Mouse (Mus musculus) midbrain, embryonic 11.5 days (tissue): ENCODE results near the gene Tlr2. TPM values are rescaled to one million over a fixed set of nuclear protein-coding genes. Genes with fewer than 3 reads are reported as not detected.
A peak's percentile ranks its signal among the peaks of the same experiment; 100 is the strongest.

ENCODE experiments used
- ATAC-seq: fragments of 200-750 bp; cut with Nextera tagmentation; 2 replicates; pipeline ENCODE4 v1.8.0; 2017; ENCODE audit warnings: moderate TSS enrichment, moderate library complexity; ENCODE audit not compliant: low FRiP score
- DNase-seq: peaks from one replicate; pipeline ENCODE4 v3.0.0; 2015; ENCODE audit warnings: low spot score; ENCODE audit errors: missing footprints
- H3K27ac ChIP-seq: fragments of 300-500 bp; sonication (generic); 2 replicates; pipeline ENCODE4 v1.5.1; 2014; ENCODE audit warnings: low read depth, low read length
- H3K27me3 ChIP-seq: fragments of 300-500 bp; sonication (generic); 2 replicates; pipeline ENCODE4 v1.6.1; 2014; ENCODE audit warnings: mild to moderate bottlenecking, low read length, moderate library complexity, mixed read lengths; ENCODE audit not compliant: control insufficient read depth, insufficient read depth
- H3K36me3 ChIP-seq: fragments of 300-500 bp; sonication (generic); 2 replicates; pipeline ENCODE4 v1.6.1; 2014; ENCODE audit warnings: mild to moderate bottlenecking, low read length, moderate library complexity, mixed read lengths; ENCODE audit not compliant: control insufficient read depth, insufficient read depth
- H3K4me1 ChIP-seq: fragments of 300-500 bp; sonication (generic); 2 replicates; pipeline ENCODE4 v1.6.1; 2014; ENCODE audit warnings: low read length; ENCODE audit not compliant: control insufficient read depth, insufficient read depth
- H3K4me2 ChIP-seq: fragments of 300-500 bp; sonication (generic); 2 replicates; pipeline ENCODE4 v1.6.1; 2014; ENCODE audit warnings: mild to moderate bottlenecking, moderate library complexity
- H3K4me3 ChIP-seq: fragments of 300-500 bp; sonication (generic); 2 replicates; pipeline ENCODE4 v1.5.1; 2014; ENCODE audit warnings: low read depth, low read length
- H3K9ac ChIP-seq: fragments of 300-500 bp; sonication (generic); 2 replicates; pipeline ENCODE4 v1.6.1; 2014; ENCODE audit warnings: low read length
- H3K9me3 ChIP-seq: fragments of 300-500 bp; sonication (generic); 2 replicates; pipeline ENCODE4 v1.6.1; 2016; ENCODE audit warnings: low read length; ENCODE audit not compliant: control insufficient read depth
- WGBS: fragments of 180-500 bp; shearing (Covaris S2); extraction: QIAGEN DNeasy Blood & Tissue Kit; methylation state at CpG from one replicate; pipeline ENCODE4 v1.1.7; 2014; 5-methylcytosine and 5-hydroxymethylcytosine counted together
- polyA plus RNA-seq: library from polyadenylated mRNA; unstranded; fragments of >200 nt; fragmentation: Nextera tagmentation; extraction: Ambion mirVana; gene quantifications from 2 replicates; pipeline ENCODE4 v1.2.1, GENCODE M21; 2014

The Tlr2 gene
- polyA plus RNA-seq, 1 experiment from 2014 or later, result 1.8 TPM

DNA sequence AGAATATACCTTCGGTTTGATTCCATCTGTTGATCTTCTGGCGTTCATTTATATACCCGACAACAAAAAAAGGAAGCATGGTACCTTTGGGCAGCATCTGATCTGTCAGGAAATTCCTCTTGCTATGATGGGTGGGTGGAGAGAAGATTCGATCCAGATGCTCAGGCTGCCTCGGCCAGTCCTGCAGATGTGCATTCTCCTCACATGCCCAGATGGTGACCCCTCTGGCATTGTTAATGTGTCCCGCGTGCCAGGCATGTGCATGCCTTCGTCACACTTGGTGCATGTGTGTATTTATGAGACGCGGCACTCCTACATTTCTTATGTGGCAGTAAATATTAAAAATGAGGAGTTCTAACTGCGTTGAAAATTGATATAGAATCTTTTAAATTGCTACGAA lies 33.1 kb downstream of the Tlr2 start:
- no peak for ATAC-seq
- no peak overlapping the region for H3K9ac ChIP-seq
- H3K9me3 ChIP-seq, result no peaks in the 10 kb centered on the region
- WGBS, result 85% methylated on average over 12 of the region's 12 CpGs
- H3K4me2 ChIP-seq, result no peak overlapping the region
- DNase-seq, result no peak
- no peaks in the 10 kb centered on the region for H3K4me1 ChIP-seq
- no peak overlapping the region for H3K27ac ChIP-seq
- no peaks in the 10 kb centered on the region for H3K27me3 ChIP-seq
- H3K4me3 ChIP-seq, result no peak overlapping the region
- H3K36me3 ChIP-seq, result no peaks in the 10 kb centered on the region

DNA sequence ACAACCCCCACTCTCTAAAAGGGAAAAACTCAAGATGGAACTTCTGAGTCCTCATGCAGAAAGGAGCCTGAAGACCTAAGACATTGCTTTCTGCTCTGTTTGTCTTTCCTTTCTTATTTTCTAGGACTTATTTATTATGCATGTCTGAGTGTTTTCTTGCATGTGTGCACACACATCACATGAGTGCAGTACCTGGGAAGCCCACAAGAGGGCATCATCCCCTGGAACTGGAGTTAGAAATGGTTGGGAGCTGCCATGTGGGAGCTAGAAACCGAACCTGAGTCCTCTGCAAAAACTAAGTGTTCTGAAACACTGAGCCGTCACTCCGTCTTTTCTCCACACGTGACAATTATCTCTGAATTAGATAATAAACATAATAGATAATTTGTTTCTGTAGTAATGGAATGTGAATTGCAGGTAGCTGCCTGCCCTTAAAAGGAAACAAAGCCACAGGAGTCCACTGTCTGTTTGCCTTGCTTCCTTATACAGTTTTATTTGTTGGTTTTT lies 39.9 kb downstream of the Tlr2 start:
- ATAC-seq (no peak), DNase-seq (no peak)
- Histone ChIP-seq H3K9me3 (no peaks in the 10 kb centered on the region), H3K27ac (no peak overlapping the region), H3K4me3 (no peak overlapping the region), H3K9ac (no peak overlapping the region), H3K4me2 (no peak overlapping the region), H3K36me3 (no peaks in the 10 kb centered on the region), H3K4me1 (no peaks in the 10 kb centered on the region), H3K27me3 (no peaks in the 10 kb centered on the region)
- WGBS, result 93% methylated on average over 4 of the region's 4 CpGs

DNA sequence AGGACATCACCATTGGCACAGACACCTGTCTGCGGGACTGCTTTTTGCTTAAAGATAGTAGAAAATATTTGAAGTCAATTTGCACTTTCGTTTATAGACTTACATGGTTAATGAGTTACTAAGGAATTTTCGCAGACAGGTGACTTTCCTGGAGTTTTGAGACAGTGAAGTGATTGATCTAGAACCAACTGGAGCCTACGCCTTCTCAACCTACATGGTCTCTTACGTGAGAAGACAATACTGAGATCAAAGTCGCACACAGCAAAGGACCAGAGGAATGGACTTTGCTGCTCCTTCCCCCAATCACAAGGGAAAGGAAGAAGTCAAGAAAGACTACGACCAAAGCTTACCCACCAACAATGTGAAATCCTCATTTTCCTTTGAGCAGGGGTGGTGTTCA lies 42.1 kb downstream of the Tlr2 start:
- DNase-seq, result no peak
- no peak overlapping the region for H3K4me2 ChIP-seq
- H3K9me3 ChIP-seq, result no peaks in the 10 kb centered on the region
- no peak overlapping the region for H3K9ac ChIP-seq
- no peak overlapping the region for H3K4me3 ChIP-seq
- WGBS, result 92% methylated on average over 7 of the region's 7 CpGs
- ATAC-seq, result no peak
- no peaks in the 10 kb centered on the region for H3K4me1 ChIP-seq
- H3K36me3 ChIP-seq, result no peaks in the 10 kb centered on the region
- H3K27me3 ChIP-seq, result no peaks in the 10 kb centered on the region
- no peak overlapping the region for H3K27ac ChIP-seq

DNA sequence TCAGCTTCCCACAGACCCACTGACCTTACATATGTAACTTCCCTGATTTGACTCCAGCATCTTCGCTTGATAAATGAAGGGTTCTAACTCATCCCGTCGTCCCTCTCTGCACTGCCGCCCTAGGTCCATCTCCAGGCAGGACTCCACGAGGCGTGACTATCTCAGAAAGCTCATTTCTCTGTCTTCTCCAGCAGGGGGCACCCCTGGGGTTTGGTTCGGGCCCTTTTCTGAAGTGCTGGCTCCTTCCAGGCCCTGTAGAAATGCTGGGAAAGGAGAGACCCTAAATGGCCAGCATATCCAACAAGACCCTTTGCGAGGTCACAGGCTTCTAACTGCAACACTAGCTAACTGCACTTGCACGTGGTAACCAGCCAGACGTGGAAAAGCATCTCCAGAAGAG lies 43.7 kb downstream of the Tlr2 start:
- H3K36me3 ChIP-seq, result no peaks in the 10 kb centered on the region
- peak; percentile 75 for ATAC-seq
- H3K27ac ChIP-seq, result no peak overlapping the region
- no peak overlapping the region for H3K9ac ChIP-seq
- no peaks in the 10 kb centered on the region for H3K4me1 ChIP-seq
- H3K9me3 ChIP-seq, result no peaks in the 10 kb centered on the region
- 5% methylated on average over 10 of the region's 10 CpGs for WGBS
- H3K27me3 ChIP-seq, result no peaks in the 10 kb centered on the region
- DNase-seq, result peak; percentile 94
- H3K4me3 ChIP-seq, result no peak overlapping the region
- H3K4me2 ChIP-seq, result no peak overlapping the region

DNA sequence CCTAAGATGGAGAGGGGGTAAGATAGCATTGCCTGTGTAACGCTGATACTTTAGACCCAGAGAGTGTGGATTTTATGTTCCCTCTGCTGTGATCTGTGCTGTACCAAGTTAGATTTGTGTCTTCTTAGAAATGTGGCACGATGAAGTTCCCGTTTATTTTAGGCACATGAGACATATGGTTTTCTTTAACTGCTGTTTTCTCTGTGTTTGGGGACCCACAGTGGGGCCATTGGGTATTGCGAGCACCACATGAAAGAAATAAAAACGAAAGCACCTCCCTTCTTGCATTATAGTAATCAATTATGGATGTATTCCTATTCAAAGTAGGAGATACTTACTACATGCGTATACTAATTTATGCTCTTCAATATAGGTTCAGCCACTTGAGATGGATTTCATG lies 44.5 kb downstream of the Tlr2 start:
- Histone ChIP-seq H3K27me3 (no peaks in the 10 kb centered on the region), H3K9me3 (no peaks in the 10 kb centered on the region), H3K4me3 (no peak overlapping the region), H3K4me1 (no peaks in the 10 kb centered on the region), H3K27ac (no peak overlapping the region), H3K36me3 (no peaks in the 10 kb centered on the region), H3K4me2 (no peak overlapping the region), H3K9ac (no peak overlapping the region)
- ATAC-seq (no peak), DNase-seq (peak; percentile 80)
- 83% methylated on average over 6 of the region's 6 CpGs for WGBS

DNA sequence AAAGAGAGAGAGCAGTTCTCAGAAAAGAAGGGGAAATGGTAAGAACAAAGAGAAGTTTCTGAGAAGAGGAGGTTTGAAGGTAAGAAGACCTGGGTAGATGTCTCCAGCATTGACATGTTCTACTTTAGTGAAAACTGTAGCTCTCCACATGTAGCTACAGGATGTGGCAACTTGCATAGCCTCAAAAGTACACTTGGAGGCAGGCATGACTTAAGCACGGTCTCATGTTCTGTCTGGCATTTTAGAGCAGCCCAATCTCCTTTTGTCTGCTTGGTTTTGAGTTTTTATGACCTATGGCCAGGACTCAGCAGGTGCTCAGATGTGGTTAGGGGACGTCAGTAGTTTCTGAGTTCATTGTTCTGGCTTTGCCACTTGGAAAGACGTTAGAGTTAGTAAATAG lies 50.1 kb downstream of the Tlr2 start:
- 57% methylated on average over 3 of the region's 3 CpGs for whole genome bisulfite sequencing
- no peak overlapping the region for H3K9ac ChIP-seq
- H3K36me3 ChIP-seq, result no peaks in the 10 kb centered on the region
- H3K27ac ChIP-seq, result no peak overlapping the region
- DNase-seq (no peak), ATAC-seq (no peak)
- no peaks in the 10 kb centered on the region for H3K9me3 ChIP-seq
- H3K4me3 ChIP-seq, result no peak overlapping the region
- H3K4me1 ChIP-seq, result no peaks in the 10 kb centered on the region
- H3K4me2 ChIP-seq, result no peak overlapping the region
- H3K27me3 ChIP-seq, result peaks cover 9% of the 10 kb centered on the region

DNA sequence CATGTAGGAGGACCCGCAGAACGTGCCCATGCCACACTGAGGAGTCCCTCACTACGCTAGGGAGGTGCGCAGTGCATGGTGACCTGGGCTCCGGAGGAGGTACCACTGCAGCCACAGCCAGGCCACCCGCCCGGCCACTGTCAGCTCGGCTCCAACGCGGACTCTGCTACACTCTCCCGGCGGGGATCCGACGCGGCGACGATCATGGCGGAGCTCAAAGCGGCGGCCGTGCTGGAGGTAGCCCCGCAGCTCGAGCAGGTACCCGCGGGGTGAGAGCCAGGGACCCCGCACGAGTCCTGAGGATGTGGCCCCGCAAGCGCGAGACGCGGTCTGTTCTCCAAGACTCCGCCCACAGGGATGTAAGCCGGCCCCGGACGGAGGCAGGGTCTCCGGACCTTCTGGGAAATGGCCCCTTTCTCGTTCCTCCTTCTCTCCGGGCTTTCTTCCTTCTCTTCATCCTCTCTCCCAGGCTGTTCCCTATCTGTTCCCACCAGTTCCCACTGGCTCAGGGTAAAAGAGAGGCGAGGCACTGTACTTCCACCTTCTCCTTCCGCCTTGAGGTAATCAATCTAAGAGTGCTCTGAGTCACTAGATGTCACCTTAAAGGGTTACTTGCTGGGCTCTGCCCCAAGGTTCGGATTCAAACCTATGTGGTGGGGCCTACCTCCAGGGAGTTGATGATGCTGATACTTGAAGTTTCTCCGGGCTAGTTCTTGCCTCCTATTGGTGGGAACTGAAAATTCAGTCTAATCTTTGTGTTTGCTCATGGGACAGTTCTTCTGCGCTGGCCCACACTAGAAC lies 51.7 kb downstream of the Tlr2 start:
- 3% methylated on average over 44 of the region's 44 CpGs for WGBS
- Histone ChIP-seq H3K4me2 (peak overlapping the region; percentile 86), H3K27me3 (peaks cover 9% of the 10 kb centered on the region), H3K9me3 (no peaks in the 10 kb centered on the region; the same call in 1 of the 2 replicates), H3K36me3 (no peaks in the 10 kb centered on the region), H3K27ac (no peak overlapping the region), H3K4me3 (peak overlapping the region; percentile 62), H3K9ac (peak overlapping the region; percentile 83), H3K4me1 (peaks cover 2% of the 10 kb centered on the region; the same call in 1 of the 2 replicates)
- DNase-seq (peak; percentile 95), ATAC-seq (peak; percentile 80)

DNA sequence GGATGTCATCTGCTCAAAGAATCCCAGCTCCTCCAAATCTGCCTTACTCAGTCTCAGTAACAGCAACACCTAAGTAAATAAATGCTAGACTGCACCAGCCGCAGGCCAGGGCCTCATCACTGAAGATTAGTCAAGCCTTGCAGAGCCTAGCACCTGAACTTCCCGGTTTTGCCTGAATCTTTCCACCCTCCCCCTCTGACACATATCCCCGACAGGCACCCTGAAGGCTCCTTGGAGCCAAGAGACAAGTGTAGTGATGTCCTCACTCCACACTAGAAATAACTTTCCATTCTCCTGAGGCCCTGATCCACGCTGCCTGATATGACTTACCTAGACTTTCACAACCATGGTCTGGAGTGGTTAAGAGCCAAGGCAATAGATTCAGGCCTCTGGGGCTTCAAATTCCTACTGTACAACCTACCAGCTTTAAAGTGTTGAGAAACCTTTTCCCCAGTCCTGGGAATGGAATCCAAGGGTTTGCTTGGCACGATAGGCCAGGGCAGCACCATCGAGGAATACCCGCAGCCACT lies 53.7 kb downstream of the Tlr2 start:
- peaks cover 16% of the 10 kb centered on the region for H3K4me1 ChIP-seq
- H3K27me3 ChIP-seq, result peaks cover 9% of the 10 kb centered on the region
- no peaks in the 10 kb centered on the region; the same call in 1 of the 2 replicates for H3K9me3 ChIP-seq
- 83% methylated on average over 7 of the region's 7 CpGs for WGBS
- ATAC-seq (no peak), DNase-seq (no peak)
- H3K9ac ChIP-seq, result no peak overlapping the region
- H3K4me3 ChIP-seq, result no peak overlapping the region
- no peak overlapping the region for H3K4me2 ChIP-seq
- no peaks in the 10 kb centered on the region for H3K36me3 ChIP-seq
- H3K27ac ChIP-seq, result no peak overlapping the region

DNA sequence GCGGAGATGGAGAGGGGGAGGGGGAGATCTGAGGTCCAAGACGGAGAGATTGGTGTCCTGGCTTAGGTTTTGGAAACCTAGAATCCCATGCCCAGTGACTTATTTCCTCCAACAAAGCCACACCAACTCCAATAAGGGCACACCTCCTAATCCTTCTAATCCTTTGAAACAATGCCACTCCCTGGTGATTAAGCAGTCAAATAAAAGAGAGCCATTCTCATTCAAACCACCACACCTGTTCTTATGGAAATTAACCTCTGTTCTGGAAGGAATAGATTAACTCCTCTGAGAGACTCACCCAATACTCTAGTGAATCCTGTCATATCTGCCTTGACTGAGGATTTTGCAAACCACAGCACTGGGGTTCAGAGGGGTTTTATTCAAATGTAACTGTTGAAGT lies 54.5 kb downstream of the Tlr2 start:
- H3K4me3 ChIP-seq, result no peak overlapping the region

More for the DNA sequence above, 54.5 kb downstream of the Tlr2 start:
- no peaks in the 10 kb centered on the region; the same call in 1 of the 2 replicates for H3K9me3 ChIP-seq
- H3K27ac ChIP-seq, result no peak overlapping the region
- no peak overlapping the region for H3K9ac ChIP-seq
- ATAC-seq (no peak), DNase-seq (peak; percentile 81)
- H3K27me3 ChIP-seq, result peaks cover 9% of the 10 kb centered on the region
- peaks cover 16% of the 10 kb centered on the region for H3K4me1 ChIP-seq
- WGBS, result 34% methylated on average over 2 of the region's 2 CpGs
- no peak overlapping the region for H3K4me2 ChIP-seq
- H3K36me3 ChIP-seq, result no peaks in the 10 kb centered on the region
